9 mouse cellular contexts compared by ENCODE assay signal in the genomic region with DNA sequence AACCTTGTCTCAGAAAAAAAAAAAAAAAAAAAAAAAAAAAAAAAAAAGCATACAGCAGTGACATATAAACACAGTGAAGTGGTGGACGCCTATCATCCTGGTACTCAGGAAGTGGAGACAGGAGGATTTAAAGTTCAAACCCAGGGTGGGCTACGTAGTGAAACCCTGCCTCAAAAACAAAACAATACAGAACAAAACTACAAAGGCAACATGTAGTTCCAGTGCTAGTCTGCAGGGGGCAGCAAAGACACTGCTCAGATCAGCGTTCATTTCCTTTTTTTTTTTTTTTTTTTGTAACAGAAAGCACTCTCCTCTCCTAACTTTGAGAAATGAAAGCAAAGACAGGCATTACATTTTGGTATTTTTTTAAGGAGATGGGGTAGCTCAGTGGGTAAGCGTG.
A peak's percentile ranks its signal among the peaks of the same experiment; 100 is the strongest.
DNase-seq lines count a peak whose midpoint lies in the region; ATAC-seq and TF ChIP-seq lines count a peak whose summit lies in the region.
"Had no signal": no experiment of that assay in that cellular context is flagged by ENCODE, and none has a peak within 500 bp of the region (broad histone marks: within the 10 kb centered on the region; RNA-seq: fewer than 3 reads in every experiment).

No protein-coding gene starts in this region.

- H3K27me3 ChIP-seq in kidney, embryonic 15.5 days = no peaks in the 10 kb centered on the region
- no peaks in the 10 kb centered on the region for H3K27me3 ChIP-seq in G1E (ENCODE audit: insufficient read depth, low read length)

- TF ChIP-seq CTCF in G1E (IDR thresholded peaks at IDR 0.05; ENCODE audit: low read depth, low read length) = peak; percentile 61

- no peak overlapping the region for H3K9ac ChIP-seq in kidney, embryonic 15.5 days

- no peak overlapping the region for H3K27ac ChIP-seq in kidney, embryonic 15.5 days
- H3K27ac ChIP-seq: macrophage had no signal

- no peaks in the 10 kb centered on the region for H3K4me1 ChIP-seq in kidney, embryonic 15.5 days
- H3K4me1 ChIP-seq in G1E (ENCODE audit: insufficient read depth, low read depth, low read length) = no peaks in the 10 kb centered on the region

- H3K9me3 ChIP-seq in kidney, embryonic 15.5 days (replicated peaks) = no peaks in the 10 kb centered on the region
- peaks cover 37% of the 10 kb centered on the region for H3K9me3 ChIP-seq in G1E (replicated peaks)

- no peak for ATAC-seq in kidney, embryonic 15.5 days (replicated peaks; ENCODE audit: low FRiP score)
- no peak for ATAC-seq in G1E (ENCODE audit: extremely low read depth, insufficient number of reproducible peaks, low FRiP score, poor library complexity, severe bottlenecking)
- ATAC-seq in megakaryocyte-erythroid progenitor cell, adult 5-6 weeks (replicated peaks; ENCODE audit: low FRiP score, low TSS enrichment, poor library complexity, severe bottlenecking) = 0 out of 2 replicates have a peak, but pooled peaks have one; percentile 44

- DNase-seq in kidney, adult 18-20 months = peak; percentile 53
- no peak for DNase-seq in G1E (ENCODE audit: low spot score)
- peak; percentile 14 for DNase-seq in c-Kit-positive CD71-positive TER-119-positive erythroid progenitor cells, embryonic 14.5 days (ENCODE audit: low spot score)
- peak; percentile 35 to 57 for DNase-seq in frontal cortex, postnatal 36 days (ENCODE audit: low spot score in 2 of 2)
- peak; percentile 7 for DNase-seq in layer of hippocampus, adult 9-10 months (ENCODE audit: low spot score)
- DNase-seq in thymus, postnatal 14 days = peak; percentile 50

- no peak overlapping the region for H3K4me2 ChIP-seq in kidney, embryonic 15.5 days

- 20% methylated on average over 4 of the region's 4 CpGs for WGBS in kidney, embryonic 15.5 days

- H3K36me3 ChIP-seq in kidney, embryonic 15.5 days = no peaks in the 10 kb centered on the region
- H3K36me3 ChIP-seq in G1E (replicated peaks) = no peaks in the 10 kb centered on the region

- H3K4me3 ChIP-seq in kidney, embryonic 15.5 days (replicated peaks) = no peak overlapping the region
- H3K4me3 ChIP-seq in G1E (ENCODE audit: low read depth, low read length) = no peak overlapping the region
